Mouse (Mus musculus): ENCODE measurements around the gene Actg1.

- no peak for TF ChIP-seq CTCF (IDR thresholded peaks at IDR 0.05; ENCODE audit: low read depth)
- TF ChIP-seq EP300 (IDR thresholded peaks at IDR 0.05; ENCODE audit: low read depth): no peak
Measured at GRCm38 (mm10) chr11:120343519-120344309, 4.6 kb downstream of the Actg1 start.

All from liver, embryonic 14.5 days (tissue).